Mouse (Mus musculus) embryo, embryonic 9.5 days (tissue): ENCODE results near the gene Sympk.

ENCODE experiments used
- DNase-seq: peaks from one replicate; pipeline ENCODE4 v3.0.0-alpha.2; 2017; ENCODE audit errors: extremely low spot score

Gene Sympk

GRCm38 (mm10) chr7:19083701-19084100 lies 59.5 kb downstream of the Sympk start, which contains the start of gene Dmpk:
Gene Dmpk (plus strand): TSS chr7:19083849.
- no peak for DNase-seq

- no peak for DNase-seq
Observed at GRCm38 (mm10) chr7:19084277-19084771, 60.1 kb downstream of the Sympk start.

- DNase-seq = no peak
Observed at GRCm38 (mm10) chr7:19084921-19085473, 60.8 kb downstream of the Sympk start.

GRCm38 (mm10) chr7:19085495-19085894 lies 61.3 kb downstream of the Sympk start:
- no peak for DNase-seq

GRCm38 (mm10) chr7:19086042-19086441 lies 61.9 kb downstream of the Sympk start:
- peak; percentile 71 for DNase-seq

- DNase-seq = no peak
Observed at GRCm38 (mm10) chr7:19086760-19087159, 62.6 kb downstream of the Sympk start.

- peak; percentile 57 for DNase-seq
Observed at GRCm38 (mm10) chr7:19088813-19089212, 64.6 kb downstream of the Sympk start.

GRCm38 (mm10) chr7:19091913-19092312 lies 67.7 kb downstream of the Sympk start:
- no peak for DNase-seq

- peak; percentile 83 for DNase-seq
Observed at GRCm38 (mm10) chr7:19092381-19093173, 68.4 kb downstream of the Sympk start.

GRCm38 (mm10) chr7:19093174-19093521 lies 69.0 kb downstream of the Sympk start:
- peak; percentile 89 for DNase-seq

GRCm38 (mm10) chr7:19093537-19094385 lies 69.6 kb downstream of the Sympk start:
- peak; percentile 99 for DNase-seq

- DNase-seq = no peak
Observed at GRCm38 (mm10) chr7:19094471-19094825, 70.3 kb downstream of the Sympk start, which contains the start of gene Six5. Gene Six5 (plus strand): TSS chr7:19094594.

- peak; percentile 63 for DNase-seq
Observed at GRCm38 (mm10) chr7:19094826-19095750, 70.9 kb downstream of the Sympk start.

- DNase-seq = peak; percentile 86
Observed at GRCm38 (mm10) chr7:19095751-19096110, 71.6 kb downstream of the Sympk start.

GRCm38 (mm10) chr7:19096421-19096976 lies 72.3 kb downstream of the Sympk start:
- no peak for DNase-seq

- no peak for DNase-seq
Observed at GRCm38 (mm10) chr7:19097217-19097616, 73.0 kb downstream of the Sympk start.

GRCm38 (mm10) chr7:19097863-19098262 lies 73.7 kb downstream of the Sympk start:
- no peak for DNase-seq

- DNase-seq = no peak
Observed at GRCm38 (mm10) chr7:19098811-19099210, 74.6 kb downstream of the Sympk start.

GRCm38 (mm10) chr7:19100290-19100689 lies 76.1 kb downstream of the Sympk start:
- DNase-seq = no peak

- no peak for DNase-seq
Observed at GRCm38 (mm10) chr7:19103741-19104140, 79.6 kb downstream of the Sympk start.
